Mouse (Mus musculus): Measurements from ENCODE around the gene Fcer2a. TPM values are rescaled to one million over a fixed set of nuclear protein-coding genes. Genes with fewer than 3 reads are reported as not detected.

Gene Fcer2a
- total RNA-seq, 2 experiments from 2014 or later, result 0.24 to 0.50 TPM

Other genes starting within 250 kb of the Fcer2a start
- gene Pex11g, start 226.5 kb downstream of the Fcer2a start, total RNA-seq (2021), result 1 to 10 TPM; 4.4 to 5.5 TPM
- gene Tex45, start 223.3 kb downstream of the Fcer2a start, total RNA-seq (2021), result under 1 TPM in 1 of 2 experiments, not detected in 1; 0.17 TPM
- 10 to 100 TPM; 25.7 to 27.2 TPM for gene Zfp358, start 201.0 kb downstream of the Fcer2a start, total RNA-seq (2021)
- 10 to 100 TPM; 27.1 to 28.3 TPM for gene Mcoln1, start 193.7 kb downstream of the Fcer2a start, total RNA-seq (2021)
- 10 to 100 TPM; 12.9 to 13.8 TPM for gene Pnpla6, start 178.8 kb downstream of the Fcer2a start, total RNA-seq (2021)
- under 1 TPM; 0.30 to 0.91 TPM for gene C330021F23Rik, start 126.2 kb downstream of the Fcer2a start, total RNA-seq (2021)
- gene Camsap3, start 106.9 kb downstream of the Fcer2a start, total RNA-seq (2021), result 1 to 10 TPM; 1.1 to 1.9 TPM
- 10 to 100 TPM; 18.8 to 21.5 TPM for gene Xab2, start 72.9 kb downstream of the Fcer2a start, total RNA-seq (2021)
- gene Pet100, start 72.6 kb downstream of the Fcer2a start, total RNA-seq (2021), result 10 to 100 TPM; 69.8 to 76.2 TPM
- not detected for gene Pcp2, start 68.6 kb downstream of the Fcer2a start, total RNA-seq (2021)
- gene Stxbp2, start 63.2 kb downstream of the Fcer2a start, total RNA-seq (2021), result 10 to 100 TPM; 13.9 to 14.0 TPM
- gene Retn, start 38.4 kb downstream of the Fcer2a start, total RNA-seq (2021), result under 1 TPM; 0.31 to 0.40 TPM
- gene Mcemp1, start 28.4 kb downstream of the Fcer2a start, total RNA-seq (2021), result under 1 TPM; 0.17 to 0.40 TPM
- 1 to 10 TPM; 1.3 to 1.6 TPM for gene Fcor, start 21.8 kb downstream of the Fcer2a start, total RNA-seq (2021)
- 10 to 100 TPM; 19.4 to 20.2 TPM for gene Trappc5, start 17.9 kb downstream of the Fcer2a start, total RNA-seq (2021)
- under 1 TPM; 0.67 to 0.89 TPM for gene Clec4g, start 26.5 kb upstream of the Fcer2a start, total RNA-seq (2021)
- gene Cd209a, start 54.8 kb upstream of the Fcer2a start, total RNA-seq (2021), result not detected
- not detected for gene Cd209e, start 160.1 kb upstream of the Fcer2a start, total RNA-seq (2021)
- gene Cd209d, start 184.4 kb upstream of the Fcer2a start, total RNA-seq (2021), result not detected
- not detected for gene Cd209b, start 232.7 kb upstream of the Fcer2a start, total RNA-seq (2021)

Data from heart, postnatal 10 days (tissue).